Mouse (Mus musculus) effector memory CD4-positive, alpha-beta T cell, adult 5 months (primary cell): ENCODE data around the gene Anapc4. TPM values are rescaled to one million over a fixed set of nuclear protein-coding genes. Genes with fewer than 3 reads are reported as not detected.

Experiments used
- polyA plus RNA-seq: library from polyadenylated mRNA; unstranded; fragments of 100-300 nt; shearing (Covaris generic); gene quantifications from one replicate; pipeline ENCODE4 v1.2.1, GENCODE M21; 2017

Anapc4 gene
- polyA plus RNA-seq: 36.3 TPM

GRCm38 (mm10) chr5:52833761-52834274 is at the start of gene Anapc4:
Gene Anapc4, plus strand, starts transcription at chr5:52834012.

Other genes starting within 250 kb of the Anapc4 start
- 9.2 TPM for gene Sepsecs, start 164.3 kb upstream of the Anapc4 start, polyA plus RNA-seq
- gene Pi4k2b, start 92.4 kb upstream of the Anapc4 start, polyA plus RNA-seq: 7.7 TPM
- 14.8 TPM for gene Zcchc4, start 58.6 kb upstream of the Anapc4 start, polyA plus RNA-seq
- not detected for gene Slc34a2, start 204.1 kb downstream of the Anapc4 start, polyA plus RNA-seq